Mouse (Mus musculus) bone marrow, adult 2 months (tissue): Measurements from ENCODE around the gene Scai.

Experiments
- CTCF ChIP-seq: fragments of 200-500 bp; IDR thresholded peaks from 2 replicates; pipeline ENCODE4 v1.5.1; 2011; ENCODE audit warnings: low read length, control low read depth; ENCODE audit not compliant: control insufficient read depth, insufficient read depth
- POLR2A ChIP-seq: fragments of 200-500 bp; IDR thresholded peaks from 2 replicates; pipeline ENCODE4 v1.6.1; 2011; ENCODE audit warnings: low read depth, mild to moderate bottlenecking, control low read depth, low read length, borderline replicate concordance; ENCODE audit not compliant: control insufficient read depth

DNA sequence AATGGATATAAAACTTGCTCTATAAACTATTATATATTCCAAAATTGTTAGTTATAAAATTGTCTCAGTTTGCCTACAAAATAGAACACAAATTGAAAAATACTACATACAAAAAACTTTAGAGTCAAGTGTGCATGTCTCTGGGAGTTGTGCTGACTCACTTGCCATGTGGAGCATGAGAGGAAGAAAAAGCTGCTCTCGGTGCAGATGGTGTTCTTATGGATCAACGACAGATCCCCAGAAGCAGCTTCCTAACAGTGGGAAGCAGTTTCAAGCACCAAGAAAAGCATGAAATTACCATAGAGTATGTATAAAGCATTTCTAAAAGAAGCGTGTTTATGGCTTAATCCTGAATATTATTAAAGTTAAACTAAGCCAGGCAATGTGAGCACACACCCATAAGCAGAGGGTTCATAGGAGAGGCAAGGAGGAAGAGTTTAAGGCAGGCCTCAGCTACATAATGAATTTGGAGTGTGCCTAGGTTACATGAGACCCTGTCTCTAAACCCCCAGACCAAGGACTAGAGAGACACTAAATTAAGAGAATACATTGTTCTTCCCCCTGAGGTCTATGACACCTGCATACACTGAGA lies 48.1 kb downstream of the Scai start:
- TF ChIP-seq POLR2A (no peak), CTCF (no peak)
